Mouse (Mus musculus): Measurements from ENCODE around the gene Spg21.

The Spg21 gene

GRCm38 (mm10) chr9:65535789-65536469 lies 75.2 kb downstream of the Spg21 start:
- DNase-seq (ENCODE audit: low read depth, low spot score): no peak

- no peak for DNase-seq (ENCODE audit: low read depth, low spot score)
Measured at GRCm38 (mm10) chr9:65536491-65536890, 75.7 kb downstream of the Spg21 start.
